Mouse (Mus musculus) spleen, adult 2 months (tissue): ENCODE results near the gene Ajuba. TPM values are rescaled to one million over a fixed set of nuclear protein-coding genes. Genes with fewer than 3 reads are reported as not detected.

Experiments
- DNase-seq, 2 experiments: peaks; one replicate each; pipeline versions ENCODE4 v3.0.0 to v3.0.0-alpha.2; 2012 to 2021; ENCODE audit warnings: low spot score in 2 of 2, low read depth in 1 of 2
- H3K27ac ChIP-seq: fragments of 200-500 bp; 2 replicates; pipeline ENCODE4 v1.5.1; 2012; ENCODE audit warnings: low read length, inconsistent platforms; ENCODE audit not compliant: insufficient read depth
- H3K27me3 ChIP-seq: fragments of 200-500 bp; 2 replicates; pipeline ENCODE4 v1.6.1; 2012; ENCODE audit warnings: mild to moderate bottlenecking, moderate library complexity, low read length, inconsistent platforms; ENCODE audit not compliant: control insufficient read depth, insufficient read depth
- H3K36me3 ChIP-seq: fragments of 200-500 bp; 2 replicates; pipeline ENCODE4 v1.6.1; 2012; ENCODE audit warnings: mild to moderate bottlenecking, low read length, inconsistent platforms; ENCODE audit not compliant: control insufficient read depth, insufficient read depth
- H3K4me1 ChIP-seq: fragments of 200-500 bp; 2 replicates; pipeline ENCODE4 v1.6.1; 2011; ENCODE audit warnings: inconsistent platforms; ENCODE audit not compliant: control insufficient read depth, insufficient read depth, insufficient read length
- H3K4me3 ChIP-seq: fragments of 200-500 bp; 2 replicates; pipeline ENCODE4 v1.5.1; 2011; ENCODE audit warnings: mild to moderate bottlenecking, inconsistent platforms; ENCODE audit not compliant: insufficient read depth, insufficient read length; ENCODE audit errors: extremely low read depth
- CTCF ChIP-seq: fragments of 200-500 bp; IDR thresholded peaks from 2 replicates; pipeline ENCODE4 v1.5.1; 2011; ENCODE audit warnings: mild to moderate bottlenecking, inconsistent platforms; ENCODE audit not compliant: insufficient read depth, insufficient read length, insufficient replicate concordance; ENCODE audit errors: extremely low read depth
- POLR2A ChIP-seq: fragments of 200-500 bp; IDR thresholded peaks from 2 replicates; pipeline ENCODE4 v1.6.1; 2011; ENCODE audit warnings: low read depth, low read length, inconsistent platforms
- WGBS: fragments of 180-500 bp; shearing (Covaris S2); methylation state at CpG from one replicate; pipeline ENCODE4 v1.1.7; 2018; 5-methylcytosine and 5-hydroxymethylcytosine counted together
- polyA plus RNA-seq: library from polyadenylated mRNA; depleted of rRNA; stranded (reverse); fragments of >200 nt; gene quantifications from 2 replicates; pipeline ENCODE4 v1.2.3, GENCODE M21; 2012; rRNA removed

The Ajuba gene
- polyA plus RNA-seq, 1 experiment: 3.0 TPM

- no peaks in the 10 kb centered on the region for H3K36me3 ChIP-seq
- no peak overlapping the region for H3K4me3 ChIP-seq
- 10% methylated on average over 18 of the region's 18 CpGs for whole genome bisulfite sequencing
- no peak for DNase-seq
- no peak for TF ChIP-seq POLR2A
- TF ChIP-seq CTCF: no peak
- H3K27me3 ChIP-seq: no peaks in the 10 kb centered on the region; the same call in 1 of the 2 replicates
- peaks cover 2% of the 10 kb centered on the region; the same call in 1 of the 2 replicates for H3K4me1 ChIP-seq
- H3K27ac ChIP-seq: no peak overlapping the region
Measured at GRCm38 (mm10) chr14:54527227-54528006, 49.9 kb downstream of the Ajuba start.

DNA sequence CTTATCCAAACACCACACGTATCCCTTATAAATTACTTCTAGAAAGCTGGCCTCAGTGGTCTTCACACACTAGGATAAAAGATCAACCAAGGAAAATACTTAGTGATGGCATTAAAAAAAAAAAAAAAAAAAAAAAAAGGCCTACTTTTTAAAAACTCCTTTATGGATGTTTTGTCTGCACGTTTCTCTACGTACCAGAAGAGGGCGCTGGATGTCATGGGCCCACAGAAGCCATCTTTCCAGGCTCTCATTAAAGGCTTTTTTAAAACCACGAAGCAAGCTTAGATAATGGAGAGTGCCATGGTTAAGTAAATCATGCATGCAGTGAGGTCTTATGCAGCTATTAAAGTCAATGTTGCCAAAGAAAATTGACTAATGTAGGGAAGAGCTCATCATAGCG lies 53.8 kb downstream of the Ajuba start:
- WGBS: 51% methylated on average over 6 of the region's 6 CpGs
- TF ChIP-seq CTCF (no peak), POLR2A (no peak)
- no peaks in the 10 kb centered on the region; the same call in 1 of the 2 replicates for H3K27me3 ChIP-seq
- H3K27ac ChIP-seq: no peak overlapping the region
- DNase-seq: no peak
- no peaks in the 10 kb centered on the region for H3K36me3 ChIP-seq
- peaks cover 6% of the 10 kb centered on the region for H3K4me1 ChIP-seq
- no peak overlapping the region for H3K4me3 ChIP-seq

Other genes starting within 250 kb of the Ajuba start
- 92.7 and 117 TPM in 2 replicates for gene Oxa1l, start 216.7 kb downstream of the Ajuba start, polyA plus RNA-seq
- gene Slc7a7, start 159.8 kb downstream of the Ajuba start, polyA plus RNA-seq: 24.6 and 31.2 TPM in 2 replicates
- 221 and 393 TPM in 2 replicates for gene Mrpl52, start 150.6 kb downstream of the Ajuba start, polyA plus RNA-seq
- 42.0 and 63.2 TPM in 2 replicates for gene Mmp14, start 145.9 kb downstream of the Ajuba start, polyA plus RNA-seq
- 154 and 206 TPM in 2 replicates for gene Lrp10, start 113.4 kb downstream of the Ajuba start, polyA plus RNA-seq
- 0.22 and 0.40 TPM in 2 replicates for gene Rem2, start 101.5 kb downstream of the Ajuba start, polyA plus RNA-seq
- gene Prmt5, start 60.0 kb downstream of the Ajuba start, polyA plus RNA-seq: 18.2 and 26.6 TPM in 2 replicates
- gene Haus4, start 22.9 kb downstream of the Ajuba start, polyA plus RNA-seq: 12.8 and 15.1 TPM in 2 replicates
- 4.2 and 6.0 TPM in 2 replicates for gene 4931414P19Rik, start 28.4 kb upstream of the Ajuba start, polyA plus RNA-seq
- 82.5 and 102 TPM in 2 replicates for gene Psmb5, start 40.5 kb upstream of the Ajuba start, polyA plus RNA-seq
- gene Psmb11, start 43.9 kb upstream of the Ajuba start, polyA plus RNA-seq: not detected in 2 replicates
- gene Gm17606, start 63.4 kb upstream of the Ajuba start, polyA plus RNA-seq: not detected in 2 replicates
- gene Cdh24, start 63.8 kb upstream of the Ajuba start, polyA plus RNA-seq: 7.3 and 10.8 TPM in 2 replicates
- gene 1700123O20Rik, start 108.7 kb upstream of the Ajuba start, polyA plus RNA-seq: 32.9 and 66.9 TPM in 2 replicates
- 126 and 130 TPM in 2 replicates for gene Acin1, start 109.4 kb upstream of the Ajuba start, polyA plus RNA-seq
- 0.04 and 0.07 TPM in 2 replicates for gene Gm29776, start 121.3 kb upstream of the Ajuba start, polyA plus RNA-seq
- gene Cebpe, start 134.6 kb upstream of the Ajuba start, polyA plus RNA-seq: 5.2 and 5.9 TPM in 2 replicates
- 10.8 and 13.3 TPM in 2 replicates for gene Slc7a8, start 204.4 kb upstream of the Ajuba start, polyA plus RNA-seq
- not detected in 2 replicates for gene Rnf212b, start 236.6 kb upstream of the Ajuba start, polyA plus RNA-seq